Mouse (Mus musculus): ENCODE measurements at regions not wholly inside any gene's neighbourhood (a gene's known extent, or its start where the extent isn't known, plus 50 kb on each side); places are given as distances from the start of the nearest gene placed in this dataset.
A peak's percentile ranks its signal among the peaks of the same experiment; 100 is the strongest.
"Not testable (repeated sequence)": the region's sequence is repeated elsewhere in the genome, so short reads cannot be mapped to it uniquely, and the experiment has no call there.

GRCm38 (mm10) chrX:94480748-94481147, 61.2 kb downstream of the Maged1 start:
- DNase-seq: peak; percentile 3

GRCm38 (mm10) chrX:94467654-94468053, 74.3 kb downstream of the Maged1 start:
- not testable (repeated sequence) for DNase-seq

All from lung, postnatal 10 days (tissue).